Mouse (Mus musculus) gastrocnemius, postnatal 4 days (tissue): ENCODE measurements around the gene Ikbke. TPM values are rescaled to one million over a fixed set of nuclear protein-coding genes. Genes with fewer than 3 reads are reported as not detected.

Experiments used
- total RNA-seq, 2 experiments: library from RNA; stranded (reverse); gene quantifications; 2 replicates each; pipeline ENCODE4 v1.2.3; 2021

The Ikbke gene
- total RNA-seq, 2 experiments from 2014 or later = 7.5 to 7.6 TPM

Other genes starting within 250 kb of the Ikbke start
- 100 to 1,000 TPM; 159 to 163 TPM for gene Mapkapk2, start 181.8 kb downstream of the Ikbke start, total RNA-seq
- under 1 TPM; 0.17 to 0.29 TPM for gene Dyrk3, start 141.3 kb downstream of the Ikbke start, total RNA-seq
- gene Eif2d, start 126.4 kb downstream of the Ikbke start, total RNA-seq = 10 to 100 TPM; 25.3 to 27.2 TPM
- 1 to 10 TPM; 6.4 to 7.9 TPM for gene Rassf5, start 34.3 kb downstream of the Ikbke start, total RNA-seq
- 10 to 100 TPM; 66.3 to 67.7 TPM for gene Srgap2, start 247.7 kb upstream of the Ikbke start, total RNA-seq
- 1 to 10 TPM; 1.7 to 2.0 TPM for gene Fam72a, start 248.3 kb upstream of the Ikbke start, total RNA-seq